Mouse (Mus musculus): Measurements from ENCODE around the gene Lysmd4. TPM values are rescaled to one million over a fixed set of nuclear protein-coding genes. Genes with fewer than 3 reads are reported as not detected.

The Lysmd4 gene
- 6.7 and 10.6 TPM in 2 replicates for polyA plus RNA-seq (2011; ENCODE audit: insufficient read length, low read depth, missing spikeins)

DNA sequence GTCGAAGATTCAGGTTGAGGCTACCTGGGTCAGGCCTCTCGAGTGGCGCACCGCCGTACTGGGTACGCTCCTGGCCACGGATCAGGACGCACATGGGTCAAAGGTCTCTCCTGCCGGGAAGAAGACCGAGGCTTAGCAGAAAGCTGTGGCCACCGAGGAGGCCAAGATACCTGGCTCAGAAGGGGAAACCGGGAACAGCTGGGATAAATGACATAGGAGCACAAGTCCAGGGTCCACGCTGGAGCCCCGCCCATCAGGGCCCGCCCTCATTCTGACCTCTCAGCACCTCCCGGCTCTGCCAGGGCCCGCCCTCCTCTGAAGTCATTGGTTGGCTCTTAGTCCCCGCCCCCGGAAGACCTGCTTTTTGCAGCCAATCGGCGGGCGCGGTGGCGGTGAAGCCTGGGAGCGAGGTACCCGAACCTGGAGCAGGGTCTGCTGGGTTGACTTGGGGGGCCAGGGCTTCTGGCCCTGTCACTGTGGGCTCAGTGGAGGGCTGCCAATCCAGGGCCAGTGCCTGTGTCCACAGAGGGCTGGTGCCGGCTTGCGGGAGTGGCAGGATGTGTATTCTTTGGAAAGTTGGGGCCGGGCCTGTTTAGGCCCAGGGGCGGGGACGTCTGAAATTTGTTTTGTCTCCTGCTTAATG, at the start of gene Lysmd4:
Gene Lysmd4, plus strand, starts transcription at position 325 of the 643 bp plus-strand sequence.
- Histone ChIP-seq H3K4me1 (ENCODE audit: control insufficient read depth, insufficient read depth, low read length) (no peaks in the 10 kb centered on the region), H3K4me3 (ENCODE audit: insufficient read depth, low read length) (peak within 1 kb of the TSS; percentile 73), H3K27ac (ENCODE audit: insufficient read depth, low read length) (no peak within 1 kb of the TSS)
- TF ChIP-seq POLR2A (IDR thresholded peaks at IDR 0.05; ENCODE audit: low read depth, low read length) (peak; percentile 67), CTCF (IDR thresholded peaks at IDR 0.05; ENCODE audit: borderline replicate concordance, insufficient read depth, low read length) (no peak)

- Histone ChIP-seq H3K4me3 (ENCODE audit: insufficient read depth, low read length) (no peak overlapping the region), H3K27ac (ENCODE audit: insufficient read depth, low read length) (no peak overlapping the region), H3K4me1 (ENCODE audit: control insufficient read depth, insufficient read depth, low read length) (no peaks in the 10 kb centered on the region)
- TF ChIP-seq POLR2A (IDR thresholded peaks at IDR 0.05; ENCODE audit: low read depth, low read length) (no peak), CTCF (IDR thresholded peaks at IDR 0.05; ENCODE audit: borderline replicate concordance, insufficient read depth, low read length) (no peak)
Observed at GRCm38 (mm10) chr7:67173522-67174195, 48.7 kb upstream of the Lysmd4 start.

DNA sequence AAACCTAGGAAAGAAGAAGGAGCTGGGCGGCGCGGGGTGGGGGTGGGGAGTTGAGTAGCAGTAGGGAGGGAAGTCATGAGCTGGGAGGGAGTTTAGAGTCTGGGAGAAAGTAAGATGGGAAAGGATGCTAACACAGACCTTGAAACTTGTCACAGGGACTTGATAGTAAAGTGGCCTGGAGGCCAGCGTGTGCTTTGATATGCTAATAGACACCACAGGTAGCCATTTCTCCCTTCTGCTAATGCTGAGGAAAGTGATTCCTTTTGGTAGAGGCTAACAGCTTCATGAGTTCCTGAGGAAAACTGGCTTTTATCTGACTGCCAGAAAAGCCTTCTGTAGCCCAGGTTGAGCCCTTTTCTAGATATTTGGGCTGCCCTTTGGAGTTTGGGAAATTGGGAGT, 38.6 kb upstream of the Lysmd4 start:
- Histone ChIP-seq H3K27ac (ENCODE audit: insufficient read depth, low read length) (no peak overlapping the region), H3K4me3 (ENCODE audit: insufficient read depth, low read length) (no peak overlapping the region), H3K4me1 (ENCODE audit: control insufficient read depth, insufficient read depth, low read length) (no peaks in the 10 kb centered on the region)
- no peak for TF ChIP-seq POLR2A (IDR thresholded peaks at IDR 0.05; ENCODE audit: low read depth, low read length)
- TF ChIP-seq CTCF (IDR thresholded peaks at IDR 0.05; ENCODE audit: borderline replicate concordance, insufficient read depth, low read length), result no peak

GRCm38 (mm10) chr7:67199412-67199811, 22.9 kb upstream of the Lysmd4 start:
- H3K27ac ChIP-seq (ENCODE audit: insufficient read depth, low read length), result no peak overlapping the region
- no peak overlapping the region for H3K4me3 ChIP-seq (ENCODE audit: insufficient read depth, low read length)
- TF ChIP-seq POLR2A (IDR thresholded peaks at IDR 0.05; ENCODE audit: low read depth, low read length) (no peak), CTCF (IDR thresholded peaks at IDR 0.05; ENCODE audit: borderline replicate concordance, insufficient read depth, low read length) (peak; percentile 93)
- H3K4me1 ChIP-seq (ENCODE audit: control insufficient read depth, insufficient read depth, low read length), result no peaks in the 10 kb centered on the region

DNA sequence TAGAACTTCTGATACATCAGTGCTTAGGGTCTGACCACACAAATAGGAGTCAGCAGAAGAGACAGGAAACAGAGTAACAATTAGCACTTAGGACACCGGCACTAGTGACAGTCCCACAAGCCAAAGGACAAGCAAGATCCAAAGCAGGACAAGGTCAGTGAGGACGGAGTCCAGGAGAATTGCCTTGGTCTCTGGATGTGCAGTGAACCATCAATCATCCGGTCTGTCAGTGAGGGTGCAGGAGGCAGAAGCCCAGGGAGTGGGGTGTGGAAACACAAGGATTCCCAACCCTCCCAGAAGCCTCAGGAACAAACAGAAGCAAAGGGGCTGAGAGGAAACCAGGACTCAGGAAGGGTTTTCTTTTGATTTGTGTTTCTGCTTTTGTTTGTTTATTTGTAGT, 18.7 kb upstream of the Lysmd4 start:
- Histone ChIP-seq H3K27ac (ENCODE audit: insufficient read depth, low read length) (no peak overlapping the region), H3K4me3 (ENCODE audit: insufficient read depth, low read length) (no peak overlapping the region), H3K4me1 (ENCODE audit: control insufficient read depth, insufficient read depth, low read length) (no peaks in the 10 kb centered on the region)
- TF ChIP-seq POLR2A (IDR thresholded peaks at IDR 0.05; ENCODE audit: low read depth, low read length) (no peak), CTCF (IDR thresholded peaks at IDR 0.05; ENCODE audit: borderline replicate concordance, insufficient read depth, low read length) (no peak)

GRCm38 (mm10) chr7:67205734-67206425, 16.5 kb upstream of the Lysmd4 start:
- H3K4me3 ChIP-seq (ENCODE audit: insufficient read depth, low read length), result no peak overlapping the region
- no peak for TF ChIP-seq CTCF (IDR thresholded peaks at IDR 0.05; ENCODE audit: borderline replicate concordance, insufficient read depth, low read length)
- no peak for TF ChIP-seq POLR2A (IDR thresholded peaks at IDR 0.05; ENCODE audit: low read depth, low read length)
- no peak overlapping the region for H3K27ac ChIP-seq (ENCODE audit: insufficient read depth, low read length)
- no peaks in the 10 kb centered on the region for H3K4me1 ChIP-seq (ENCODE audit: control insufficient read depth, insufficient read depth, low read length)

- TF ChIP-seq POLR2A (IDR thresholded peaks at IDR 0.05; ENCODE audit: low read depth, low read length) (no peak), CTCF (IDR thresholded peaks at IDR 0.05; ENCODE audit: borderline replicate concordance, insufficient read depth, low read length) (no peak)
- Histone ChIP-seq H3K27ac (ENCODE audit: insufficient read depth, low read length) (no peak overlapping the region), H3K4me3 (ENCODE audit: insufficient read depth, low read length) (no peak overlapping the region), H3K4me1 (ENCODE audit: control insufficient read depth, insufficient read depth, low read length) (no peaks in the 10 kb centered on the region)
Observed at GRCm38 (mm10) chr7:67206496-67206895, 15.8 kb upstream of the Lysmd4 start.

DNA sequence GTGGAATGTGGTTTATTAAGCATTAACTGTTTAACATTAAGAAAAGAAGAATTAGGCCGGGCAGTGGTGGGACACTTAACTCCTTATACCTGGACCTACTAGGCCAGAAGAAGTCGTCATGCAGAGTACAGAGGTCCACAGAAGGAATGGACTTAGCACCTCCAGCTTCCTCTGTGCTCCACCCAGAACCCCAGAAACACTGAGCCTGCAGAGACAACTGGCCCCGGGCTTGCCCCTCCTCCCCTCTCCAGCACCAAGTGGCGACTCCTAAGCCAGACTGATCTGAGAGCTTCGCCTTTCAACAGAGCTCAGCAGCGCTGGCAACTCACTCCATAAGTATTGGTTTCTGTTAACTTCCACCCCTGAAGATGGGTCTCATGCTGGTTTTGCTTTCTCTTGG, 14.6 kb upstream of the Lysmd4 start:
- no peak overlapping the region for H3K4me3 ChIP-seq (ENCODE audit: insufficient read depth, low read length)
- H3K27ac ChIP-seq (ENCODE audit: insufficient read depth, low read length), result no peak overlapping the region
- no peaks in the 10 kb centered on the region for H3K4me1 ChIP-seq (ENCODE audit: control insufficient read depth, insufficient read depth, low read length)
- TF ChIP-seq POLR2A (IDR thresholded peaks at IDR 0.05; ENCODE audit: low read depth, low read length) (no peak), CTCF (IDR thresholded peaks at IDR 0.05; ENCODE audit: borderline replicate concordance, insufficient read depth, low read length) (no peak)

GRCm38 (mm10) chr7:67208317-67208716, 14.0 kb upstream of the Lysmd4 start:
- H3K4me3 ChIP-seq (ENCODE audit: insufficient read depth, low read length), result no peak overlapping the region
- TF ChIP-seq POLR2A (IDR thresholded peaks at IDR 0.05; ENCODE audit: low read depth, low read length), result no peak
- no peak for TF ChIP-seq CTCF (IDR thresholded peaks at IDR 0.05; ENCODE audit: borderline replicate concordance, insufficient read depth, low read length)
- H3K27ac ChIP-seq (ENCODE audit: insufficient read depth, low read length), result no peak overlapping the region
- H3K4me1 ChIP-seq (ENCODE audit: control insufficient read depth, insufficient read depth, low read length), result no peaks in the 10 kb centered on the region

Data from embryonic fibroblast, embryonic 13.5 days (primary cell).